Mouse (Mus musculus): ENCODE measurements around the gene Phf12.

Gene Phf12

GRCm38 (mm10) chr11:78073577-78074276 is 91.2 kb downstream of the Phf12 start:
- DNase-seq (ENCODE audit: low read depth, low spot score), result no peak

- no peak for DNase-seq (ENCODE audit: low read depth, low spot score)
Measured at GRCm38 (mm10) chr11:78074277-78074652, 91.7 kb downstream of the Phf12 start.

- DNase-seq (ENCODE audit: low read depth, low spot score), result no peak
Measured at GRCm38 (mm10) chr11:78074666-78075065, 92.1 kb downstream of the Phf12 start.
